Mouse (Mus musculus) right cerebral cortex, adult 2 months (tissue): ENCODE data around the gene Rnf207.

Experiments used
- DNase-seq, 2 experiments: peaks; one replicate each; pipeline ENCODE4 v3.0.0; 2021 to 2022; ENCODE audit warnings: low spot score in 2 of 2

The Rnf207 gene

GRCm38 (mm10) chr4:152328691-152329090, 9.9 kb upstream of the Rnf207 start:
- no peak for DNase-seq

GRCm38 (mm10) chr4:152326543-152326942, 7.8 kb upstream of the Rnf207 start:
- DNase-seq = no peak

- peak; percentile 96 for DNase-seq
Observed at GRCm38 (mm10) chr4:152325574-152326411, 7.0 kb upstream of the Rnf207 start, which contains the start of gene Rpl22. Gene Rpl22, plus strand, starts transcription at chr4:152325742.

GRCm38 (mm10) chr4:152324641-152325562, 6.1 kb upstream of the Rnf207 start:
- DNase-seq = no peak

GRCm38 (mm10) chr4:152321464-152321863, 2.7 kb upstream of the Rnf207 start:
- no peak for DNase-seq

- DNase-seq = no peak
Observed at GRCm38 (mm10) chr4:152317631-152318033, 1.2 kb downstream of the Rnf207 start.

GRCm38 (mm10) chr4:152315498-152316213, 3.1 kb downstream of the Rnf207 start:
- DNase-seq = peak; percentile 41 to 50

GRCm38 (mm10) chr4:152313934-152314333, 4.9 kb downstream of the Rnf207 start:
- no peak for DNase-seq

- DNase-seq = peak; percentile 47
Observed at GRCm38 (mm10) chr4:152313211-152313632, 5.6 kb downstream of the Rnf207 start.

- DNase-seq = no peak
Observed at GRCm38 (mm10) chr4:152312186-152312585, 6.6 kb downstream of the Rnf207 start.

GRCm38 (mm10) chr4:152307542-152307941, 11.3 kb downstream of the Rnf207 start:
- DNase-seq = no peak

- no peak for DNase-seq
Observed at GRCm38 (mm10) chr4:152305991-152306390, 12.8 kb downstream of the Rnf207 start.

GRCm38 (mm10) chr4:152304685-152305084, 14.1 kb downstream of the Rnf207 start:
- no peak for DNase-seq

GRCm38 (mm10) chr4:152303172-152303571, 15.6 kb downstream of the Rnf207 start:
- DNase-seq = no peak

- DNase-seq = no peak
Observed at GRCm38 (mm10) chr4:152302012-152302411, 16.8 kb downstream of the Rnf207 start.

GRCm38 (mm10) chr4:152300375-152300774, 18.4 kb downstream of the Rnf207 start:
- DNase-seq = no peak

GRCm38 (mm10) chr4:152298836-152299235, 20.0 kb downstream of the Rnf207 start:
- no peak for DNase-seq

GRCm38 (mm10) chr4:152296874-152297861, 21.6 kb downstream of the Rnf207 start, which contains the start of gene Icmt:
Gene Icmt, plus strand, starts transcription at chr4:152297227.
- peak; percentile 98 to 99 for DNase-seq

GRCm38 (mm10) chr4:152296371-152296770, 22.4 kb downstream of the Rnf207 start:
- DNase-seq = no peak

- DNase-seq = no peak
Observed at GRCm38 (mm10) chr4:152295916-152296315, 22.9 kb downstream of the Rnf207 start.
